Mouse (Mus musculus): ENCODE measurements at regions not wholly inside any gene's neighbourhood (a gene's known extent, or its start where the extent isn't known, plus 50 kb on each side); places are given as distances from the start of the nearest gene placed in this dataset.

DNA sequence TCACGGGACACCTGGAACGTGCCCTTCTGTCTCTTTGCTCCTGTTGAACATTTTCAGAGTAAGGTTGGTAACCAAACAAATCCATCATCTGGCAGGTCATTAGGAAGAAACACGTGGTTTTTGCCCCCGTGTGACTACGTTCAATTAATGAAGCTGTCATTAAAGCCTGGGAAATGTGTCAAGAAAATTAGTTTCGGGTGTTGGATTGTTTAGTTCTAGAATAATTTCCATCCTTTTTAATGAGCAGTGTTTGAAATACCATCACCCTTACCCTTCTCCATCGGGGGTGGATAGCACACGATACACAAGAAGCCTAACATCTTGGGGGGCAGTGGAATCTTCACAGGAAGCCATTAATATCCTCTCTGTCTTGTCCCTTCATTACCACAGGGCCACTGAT lies 107.7 kb downstream of the Far1 start:
- no peak for DNase-seq

DNA sequence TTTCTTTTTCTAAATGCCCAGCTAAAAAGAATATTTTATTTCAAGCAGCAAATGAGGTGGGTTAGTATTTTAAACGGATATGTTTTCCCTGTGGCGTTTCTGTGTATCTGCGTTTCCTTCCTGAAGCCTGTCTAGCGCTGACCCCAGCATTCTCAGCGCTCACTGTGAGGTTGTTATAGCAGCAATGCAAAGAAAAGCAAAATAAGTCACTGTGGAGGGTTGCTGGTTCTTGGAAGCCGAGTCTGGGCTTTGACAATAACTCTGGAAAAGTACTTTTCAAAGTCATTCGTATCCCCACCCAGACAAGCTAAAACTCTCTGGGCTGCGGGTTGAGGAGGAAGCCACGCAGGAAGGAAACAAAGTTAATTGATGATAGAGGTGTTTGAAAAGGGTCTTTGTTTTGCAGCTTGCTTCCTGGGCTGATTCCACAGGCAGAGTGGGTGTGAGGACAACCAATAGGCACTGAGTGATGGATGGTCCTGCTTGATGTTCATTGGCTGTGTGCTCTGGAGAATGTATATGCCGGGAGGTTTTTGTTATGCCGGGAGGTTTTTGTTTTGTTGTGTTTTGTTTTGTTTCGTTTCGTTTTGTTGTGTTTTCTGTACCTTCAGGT lies 108.4 kb downstream of the Far1 start:
- DNase-seq: no peak

DNA sequence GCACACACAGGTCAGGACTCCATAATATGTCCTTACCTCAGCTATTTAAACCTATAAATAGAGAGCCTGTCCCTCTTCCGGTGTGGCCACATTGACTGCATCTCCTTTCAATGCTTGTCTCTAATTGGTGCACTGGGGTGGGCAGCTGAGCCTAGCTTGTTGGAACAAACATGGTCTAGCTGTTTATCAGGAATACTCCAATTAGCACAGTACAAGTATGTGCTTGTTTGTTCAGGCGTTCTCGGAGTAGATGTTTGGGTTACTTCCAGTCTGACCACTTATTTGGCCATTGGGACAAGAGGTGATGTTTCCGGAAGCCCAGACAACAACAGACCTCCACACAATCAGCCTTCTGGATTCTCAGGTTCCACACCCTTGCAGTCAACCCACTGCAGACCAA lies 109.7 kb downstream of the Far1 start:
- DNase-seq: no peak

DNA sequence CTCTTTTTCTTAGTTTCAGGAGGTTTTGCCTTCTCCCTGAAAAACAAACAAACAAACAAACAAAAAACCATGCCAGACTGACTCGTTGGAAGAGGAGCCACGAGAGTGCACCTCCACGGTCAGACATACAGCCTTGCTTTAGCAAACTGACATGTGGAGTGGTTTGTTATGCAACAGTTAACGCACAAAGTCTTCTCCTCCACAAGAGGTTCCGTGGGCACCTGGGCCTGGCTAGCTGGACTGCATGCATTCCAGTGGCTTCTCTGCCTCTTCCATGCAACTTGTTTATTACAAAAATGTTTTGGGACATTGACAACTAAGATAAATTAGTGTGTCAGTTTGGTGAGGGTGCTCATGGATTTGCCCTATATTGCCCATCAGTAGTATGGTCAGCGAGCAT lies 110.3 kb downstream of the Far1 start:
- DNase-seq: no peak

DNA sequence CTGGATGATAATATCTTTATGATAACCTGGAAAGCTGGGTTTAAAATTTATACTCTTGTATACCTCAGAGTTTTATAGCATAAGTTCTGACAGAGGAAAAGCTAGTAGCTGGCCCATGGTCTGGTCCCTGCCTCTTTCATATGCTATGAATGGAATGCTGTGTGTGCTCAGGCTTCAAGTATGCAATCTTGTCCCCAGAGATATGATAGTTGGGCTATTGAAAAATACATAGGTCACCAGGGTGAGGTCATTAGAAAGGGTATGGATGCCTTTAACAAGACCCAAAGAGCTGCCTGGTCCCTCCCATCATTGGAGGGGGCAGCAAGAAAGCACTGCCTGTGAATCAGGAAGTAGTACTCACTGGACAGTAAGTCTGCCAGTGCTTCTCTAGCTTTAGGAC lies 113.1 kb downstream of the Far1 start:
- DNase-seq: no peak

DNA sequence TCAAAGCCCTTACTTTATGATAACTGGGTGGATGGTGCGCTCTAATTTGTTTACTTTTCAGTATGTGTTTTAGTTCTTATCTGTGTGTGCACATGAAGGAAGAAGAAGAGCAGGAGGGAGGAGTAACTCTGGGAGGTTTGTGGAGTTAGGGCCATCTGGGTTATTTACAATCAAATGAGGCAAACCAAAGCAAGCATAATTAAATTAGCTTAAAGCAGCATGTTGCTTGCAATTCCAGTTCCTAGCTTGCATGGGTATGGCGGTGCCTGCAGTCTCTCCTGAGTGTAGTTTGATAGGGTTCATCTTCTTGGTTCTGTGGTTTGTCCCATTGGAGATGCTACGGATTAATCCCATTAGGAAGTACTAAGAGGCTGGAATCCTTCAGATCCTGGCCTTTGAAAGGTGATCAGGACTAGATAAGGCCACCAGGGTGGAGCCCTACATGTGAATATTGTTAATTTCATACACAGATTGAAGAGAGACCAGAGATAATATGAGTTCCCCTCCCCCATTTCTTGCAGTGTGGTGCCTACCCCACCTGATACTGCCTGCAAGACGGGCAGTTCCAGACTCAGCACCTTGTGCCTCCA lies 123.5 kb downstream of the Far1 start:
- no peak for DNase-seq

DNA sequence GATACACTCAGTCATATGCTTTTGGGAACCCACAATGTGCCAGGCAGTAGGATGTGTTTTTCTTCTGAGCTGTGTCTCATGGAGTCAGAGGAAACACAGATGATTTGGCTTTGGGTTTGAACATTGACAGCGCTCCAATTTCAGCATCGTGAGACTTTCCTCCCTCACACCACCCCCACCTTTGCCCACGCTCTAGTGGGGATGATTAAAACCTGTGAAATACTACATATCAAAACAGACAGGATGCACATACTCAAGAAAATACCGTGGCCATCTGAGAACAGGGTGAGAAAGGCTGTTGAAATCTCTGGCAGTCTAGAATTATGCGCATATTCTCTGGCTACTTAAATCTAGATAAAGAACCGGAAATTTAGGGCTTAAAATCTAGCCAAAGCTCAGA lies 124.5 kb downstream of the Far1 start:
- no peak for DNase-seq

DNA sequence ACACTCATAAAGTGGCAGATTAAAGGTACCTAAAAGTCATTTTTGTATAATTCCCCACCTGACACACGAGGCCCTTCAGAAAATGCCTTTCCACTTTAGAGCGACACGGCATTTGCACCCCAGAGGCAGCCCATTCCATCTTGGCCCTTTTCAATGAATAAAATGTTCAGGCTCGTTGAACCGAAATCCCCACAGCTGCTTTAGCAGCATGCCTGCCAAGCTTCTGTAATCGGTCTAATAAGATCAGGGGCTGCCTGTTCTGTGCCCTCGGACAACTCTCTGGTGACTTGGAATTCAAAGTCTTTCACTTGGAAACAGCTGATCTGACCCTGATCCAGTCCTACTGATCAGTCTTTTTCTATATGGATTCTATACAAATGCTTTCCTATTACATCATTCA lies 123.3 kb upstream of the Spon1 start:
- DNase-seq: no peak

DNA sequence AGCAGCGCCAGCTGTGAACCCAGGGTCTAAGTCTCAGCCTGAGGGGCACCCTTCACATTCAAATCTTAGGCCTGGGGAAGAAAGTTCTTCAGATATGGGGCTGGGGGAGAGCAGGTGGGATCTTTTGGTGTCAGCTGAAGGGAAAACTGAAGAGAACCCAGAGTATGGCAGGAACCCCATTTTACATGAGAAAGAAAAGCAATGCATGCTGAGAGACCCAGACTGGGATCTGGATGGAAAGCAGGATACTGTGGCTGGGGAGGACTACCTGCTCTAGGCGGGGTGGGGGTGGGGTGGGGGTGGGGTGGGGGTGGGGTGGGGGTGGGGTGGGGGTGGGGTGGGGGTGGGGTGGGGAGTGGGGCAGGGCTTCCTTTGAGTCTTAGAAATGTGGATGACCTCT lies 115.2 kb upstream of the Spon1 start:
- no peak for DNase-seq

DNA sequence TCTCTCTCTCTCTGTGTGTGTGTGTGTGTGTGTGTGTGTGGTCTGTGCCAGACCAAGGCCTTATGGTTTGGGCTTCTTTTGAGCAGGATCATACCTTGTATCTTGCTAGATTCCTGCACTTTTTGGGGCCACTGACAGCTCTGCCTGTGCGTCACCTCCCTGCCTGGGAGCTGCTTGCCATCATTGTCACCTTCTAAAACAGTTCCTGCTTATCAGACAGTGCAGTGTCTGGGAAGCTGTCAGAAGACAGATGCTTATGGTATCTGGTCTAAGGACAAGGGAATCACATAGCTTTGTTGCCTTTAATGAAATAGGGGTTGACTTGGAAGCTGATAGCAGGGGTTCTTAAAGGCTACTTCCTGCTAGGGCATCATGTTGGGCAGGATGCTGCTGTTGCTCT lies 114.1 kb upstream of the Spon1 start:
- no peak for DNase-seq

DNA sequence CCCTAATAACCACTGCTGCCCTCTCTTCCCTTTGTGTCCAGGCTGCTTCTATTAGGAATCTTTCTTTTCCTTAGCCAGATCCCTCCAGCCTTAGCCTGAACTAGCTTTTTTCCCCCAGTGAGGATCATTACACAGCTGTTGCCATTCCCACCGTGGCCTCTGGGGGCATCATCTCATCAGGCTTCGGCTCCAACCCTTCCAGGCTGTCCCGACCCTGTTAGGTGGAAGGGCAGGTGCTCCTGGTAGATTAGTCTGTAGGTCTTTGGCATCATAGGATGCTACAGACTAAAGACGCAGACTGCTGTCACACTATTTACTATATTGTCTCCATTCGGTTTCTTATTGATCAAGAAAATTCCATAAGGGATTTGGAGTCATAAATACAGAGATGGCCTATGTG lies 112.7 kb upstream of the Spon1 start:
- DNase-seq: peak in 1 of 2 experiments; percentile 46

DNA sequence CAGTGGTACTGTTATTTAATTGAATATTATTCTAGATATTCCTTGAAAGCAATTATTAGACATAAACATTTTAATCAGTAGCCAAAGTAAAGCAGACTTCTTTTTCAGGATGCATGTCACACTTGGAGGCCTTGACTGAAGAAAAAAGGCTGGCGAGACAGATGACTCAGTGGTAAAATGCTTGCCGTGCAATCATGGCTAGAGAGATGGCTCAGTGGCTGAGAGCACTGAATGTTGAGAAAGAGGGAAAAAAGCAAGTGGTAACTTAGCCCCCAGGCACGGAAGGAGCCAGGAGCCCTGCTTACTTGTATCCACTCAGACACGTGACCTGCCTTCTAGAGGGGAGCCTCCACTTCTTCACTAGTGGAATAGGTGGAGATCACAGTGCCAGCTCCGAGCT lies 110.5 kb upstream of the Spon1 start:
- DNase-seq: no peak

DNA sequence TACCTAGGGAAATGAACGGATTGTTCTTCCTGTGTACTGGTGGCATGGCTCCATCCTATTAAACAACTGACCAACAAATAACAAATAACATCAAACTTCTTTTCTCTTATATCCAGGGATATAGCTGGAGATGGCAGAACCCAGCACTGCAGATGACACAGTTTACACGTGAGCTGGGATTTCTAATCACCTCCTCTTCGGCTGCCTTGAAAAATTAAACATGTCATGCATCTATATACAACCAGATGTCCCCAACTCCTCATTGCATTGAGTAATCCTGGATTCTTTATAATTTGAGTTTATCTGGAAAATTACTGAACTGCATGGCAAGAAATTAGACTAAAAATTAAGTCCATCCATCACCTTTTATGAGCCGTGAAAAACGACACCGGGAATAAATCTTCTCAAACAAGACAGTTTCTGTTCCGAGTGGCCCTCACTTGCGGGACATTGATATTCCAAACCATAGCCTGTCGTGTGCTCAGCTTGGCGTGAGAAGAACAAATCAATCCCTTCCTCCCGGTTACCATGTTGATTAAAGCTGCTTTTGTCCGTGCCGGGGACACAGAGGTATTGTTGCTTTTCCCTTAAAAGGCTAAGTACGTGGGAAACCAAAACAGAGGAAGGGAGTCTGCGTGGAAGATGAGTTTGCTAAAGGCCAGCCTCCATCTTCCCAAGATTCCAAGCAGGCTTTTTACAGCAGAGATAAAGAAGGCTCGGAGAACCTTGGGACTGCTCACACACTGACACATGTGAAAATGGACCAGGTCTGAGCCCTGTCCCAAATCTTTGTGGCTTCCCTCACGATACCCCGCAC lies 92.8 kb upstream of the Spon1 start:
- DNase-seq: no peak

DNA sequence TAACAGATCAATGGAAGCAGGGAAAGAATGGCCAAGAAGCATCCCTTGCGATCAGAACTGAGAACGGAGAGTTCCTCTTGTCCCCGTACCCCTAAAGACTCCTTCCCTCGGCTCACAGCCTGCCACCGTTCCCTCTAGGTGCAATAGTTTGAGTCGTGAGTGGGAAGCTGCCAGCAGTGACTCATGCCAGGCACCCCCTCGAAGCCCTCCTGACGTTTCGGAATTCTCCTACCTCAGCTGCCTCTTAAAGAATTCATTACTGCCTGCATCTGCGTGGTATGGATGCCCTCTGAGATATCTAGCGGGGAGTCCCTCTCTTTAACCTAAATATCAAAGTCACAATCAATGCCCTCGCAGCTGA lies 92.2 kb upstream of the Spon1 start:
- no peak for DNase-seq

DNA sequence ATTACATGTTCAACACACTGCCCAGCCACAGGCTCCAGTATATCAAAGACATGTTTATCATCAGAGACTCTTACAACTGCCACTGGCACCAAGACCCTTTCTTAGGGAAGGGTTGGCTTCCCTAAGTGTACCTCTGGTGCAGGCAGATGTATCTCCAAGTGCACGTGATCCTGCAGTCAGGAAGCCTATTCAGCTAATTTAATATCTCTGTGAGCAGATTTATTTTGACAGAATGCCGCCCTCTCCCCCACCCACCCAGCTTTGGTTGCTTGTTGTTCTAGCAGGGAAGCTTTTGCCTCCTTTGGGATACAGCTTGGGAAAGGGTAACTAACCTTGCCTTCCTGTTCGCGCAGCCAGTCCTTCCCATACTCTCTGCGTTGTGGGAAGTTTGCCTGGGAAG lies 83.5 kb upstream of the Spon1 start:
- no peak for DNase-seq

DNA sequence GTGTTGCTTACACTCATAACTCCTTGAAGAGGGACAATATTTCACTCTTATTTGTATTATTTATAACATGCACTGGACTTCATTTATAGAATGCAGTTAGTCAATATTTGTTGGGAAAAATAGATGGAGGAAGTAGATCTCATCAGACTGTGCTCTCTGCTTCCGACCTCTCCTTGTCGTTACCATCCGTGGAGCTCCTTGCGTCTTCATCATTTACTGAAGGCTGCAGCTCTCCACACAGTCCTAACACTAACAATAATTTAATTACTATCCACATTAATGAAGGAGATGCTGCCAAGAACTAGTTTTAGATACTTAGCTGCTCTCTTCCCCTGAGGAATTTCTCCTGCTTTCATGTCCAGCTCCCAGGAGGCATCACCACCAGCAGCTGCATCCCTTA lies 80.4 kb upstream of the Spon1 start:
- DNase-seq: no peak

DNA sequence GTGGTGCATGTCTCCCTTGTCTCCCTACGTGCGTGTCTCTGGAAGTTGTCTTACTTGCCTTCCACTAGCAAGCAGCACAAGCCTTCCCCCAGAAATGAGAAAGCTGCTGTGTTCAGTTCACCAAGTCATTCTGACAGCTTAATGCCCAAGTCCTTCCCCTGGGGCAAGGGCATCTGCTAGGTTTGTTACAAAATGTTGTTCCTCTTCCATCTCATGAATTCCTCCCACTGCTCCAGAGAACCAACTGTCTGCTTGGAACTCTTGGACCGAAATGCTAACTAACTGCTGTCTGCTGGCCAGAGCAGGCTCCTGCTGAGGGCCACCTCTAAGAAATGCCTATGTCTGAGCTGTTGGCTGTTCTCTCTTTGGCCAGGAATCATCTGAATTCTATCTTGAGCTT lies 79.3 kb upstream of the Spon1 start:
- DNase-seq: no peak

DNA sequence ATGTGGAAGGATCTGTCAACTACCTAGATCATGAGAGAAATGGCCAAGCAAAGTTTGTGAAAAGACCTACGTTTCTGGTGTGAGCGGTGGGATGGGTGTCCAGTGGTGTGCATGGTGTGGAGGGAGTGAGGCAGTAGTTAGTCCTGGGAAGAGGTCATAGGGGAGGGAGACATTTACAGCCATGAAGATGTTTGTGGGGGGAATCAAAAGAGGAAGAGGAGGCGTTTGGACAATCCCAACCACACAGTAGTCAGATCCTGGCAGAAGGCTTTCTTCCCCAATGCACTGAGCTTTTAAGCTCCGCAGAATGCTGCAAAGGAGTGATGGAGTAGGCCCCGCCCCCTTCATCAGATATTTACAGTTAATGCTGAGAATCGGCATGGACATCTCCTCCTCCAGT lies 78.2 kb upstream of the Spon1 start:
- DNase-seq: no peak

DNA sequence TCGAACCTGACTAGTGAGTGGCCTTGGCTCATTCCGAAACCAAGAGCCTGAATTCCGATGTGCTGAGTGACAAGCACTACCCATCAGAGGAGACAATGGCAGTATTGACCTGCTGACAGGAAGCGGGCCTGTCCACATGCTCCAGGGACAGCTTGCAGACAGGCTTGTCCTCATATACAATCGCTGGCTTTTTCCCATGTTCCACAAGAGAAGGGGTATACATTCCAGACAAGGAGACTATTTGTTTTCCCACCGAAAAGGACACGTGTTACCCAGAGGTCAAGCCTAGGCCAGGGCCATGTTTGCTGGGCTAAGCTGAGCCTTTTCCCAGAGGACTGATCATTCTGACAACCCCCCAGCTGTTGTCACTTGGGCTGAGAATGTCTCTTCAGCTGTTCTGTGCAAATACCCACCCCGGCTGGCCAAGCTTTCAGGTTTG lies 77.5 kb upstream of the Spon1 start:
- DNase-seq: no peak

DNA sequence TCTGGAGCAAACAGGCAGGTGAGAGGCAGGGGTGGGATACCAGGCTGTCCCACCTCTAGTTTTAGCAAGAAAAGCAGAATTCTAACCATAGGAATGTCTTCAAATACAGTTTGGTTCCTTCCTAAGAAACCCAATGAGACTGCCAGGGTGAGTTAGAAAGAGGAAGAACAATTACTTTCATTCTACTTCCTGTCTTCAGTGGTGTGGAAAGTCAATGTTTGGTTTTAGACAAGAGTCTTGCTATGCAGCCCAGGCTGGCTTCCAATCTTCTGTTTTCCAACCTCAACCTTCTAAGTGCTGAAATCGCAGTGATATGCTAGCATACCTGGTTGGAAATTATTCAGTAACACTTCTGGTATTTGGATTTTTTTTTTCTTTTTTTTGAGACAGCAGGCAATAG lies 77.1 kb upstream of the Spon1 start:
- no peak for DNase-seq

DNA sequence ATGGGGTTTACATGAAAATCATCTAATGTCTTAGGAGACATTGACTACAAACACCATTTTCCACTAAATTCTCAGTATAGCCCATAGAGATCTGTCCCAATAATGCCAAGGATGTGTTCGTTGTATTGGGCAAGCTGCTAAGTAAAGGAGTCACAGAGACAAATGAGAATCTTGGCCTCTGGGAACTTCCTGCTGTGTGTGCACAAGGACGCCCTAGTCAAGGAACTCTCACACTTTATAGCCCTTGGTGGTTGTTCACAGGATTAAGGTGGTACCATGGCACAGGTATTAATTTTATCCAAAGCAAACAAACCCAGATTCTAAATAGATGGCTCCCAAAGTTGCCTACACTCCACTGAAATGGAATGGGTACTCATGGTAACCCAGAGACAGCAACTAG lies 76.7 kb upstream of the Spon1 start:
- DNase-seq: no peak

DNA sequence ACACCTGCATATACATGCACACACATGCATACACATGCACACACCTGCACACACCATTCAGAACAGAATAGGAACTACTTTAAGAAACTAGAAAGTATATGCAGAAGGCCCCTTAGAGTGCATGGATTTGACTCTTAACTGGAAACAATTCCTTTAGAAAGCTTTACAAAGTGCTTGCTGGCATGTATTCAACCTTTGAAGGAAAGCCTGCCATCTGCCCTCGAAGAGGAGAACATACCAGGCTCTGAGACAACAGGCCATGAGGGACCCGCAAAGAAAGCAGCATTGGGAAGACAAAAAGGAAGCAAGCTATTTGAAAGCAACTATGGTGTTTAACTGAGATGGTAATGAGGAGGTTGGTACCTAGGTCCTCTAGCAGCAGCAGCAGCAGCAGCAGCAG lies 74.0 kb upstream of the Spon1 start:
- DNase-seq: no peak

DNA sequence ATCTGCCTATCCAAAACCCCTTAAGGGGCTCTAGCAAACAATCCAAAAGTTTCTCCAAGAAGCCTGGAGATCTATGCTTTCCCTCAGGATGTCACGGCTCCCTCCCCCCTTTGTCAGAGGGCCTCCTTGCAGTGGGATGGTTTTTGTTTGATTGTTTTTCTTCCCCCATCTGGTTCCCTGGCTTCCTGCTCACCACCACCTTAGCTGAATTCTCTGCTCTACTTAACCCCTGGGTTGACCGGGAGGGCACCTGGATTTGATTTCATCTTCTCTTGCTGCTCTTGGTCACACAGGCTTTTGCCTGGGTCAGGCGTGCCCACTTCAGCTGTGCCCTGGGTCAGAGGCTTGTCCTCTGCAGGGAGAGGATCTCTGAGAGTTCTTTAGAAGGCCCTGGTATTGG lies 72.3 kb upstream of the Spon1 start:
- no peak for DNase-seq

DNA sequence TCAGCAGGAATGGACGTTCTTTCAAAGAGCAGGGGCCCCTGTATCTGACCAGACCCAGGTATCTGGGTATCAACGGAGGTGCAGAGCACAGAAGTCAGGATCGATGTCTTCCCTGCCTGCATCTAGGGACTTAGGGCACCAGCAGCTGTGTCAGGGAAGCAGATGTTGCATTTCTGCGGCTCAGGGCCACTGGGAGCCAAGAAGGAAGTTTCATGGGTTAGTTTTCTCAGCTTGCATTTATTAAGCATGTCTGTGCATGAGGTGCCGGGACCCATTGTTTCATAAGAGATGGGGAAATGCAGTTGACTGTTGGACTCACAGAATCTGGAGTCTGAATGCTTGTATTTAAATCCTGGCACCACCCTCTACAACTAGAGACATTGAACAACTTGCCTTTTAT lies 71.3 kb upstream of the Spon1 start:
- DNase-seq: no peak

Data from heart, adult 18-20 months (tissue).